In the genomic region with DNA sequence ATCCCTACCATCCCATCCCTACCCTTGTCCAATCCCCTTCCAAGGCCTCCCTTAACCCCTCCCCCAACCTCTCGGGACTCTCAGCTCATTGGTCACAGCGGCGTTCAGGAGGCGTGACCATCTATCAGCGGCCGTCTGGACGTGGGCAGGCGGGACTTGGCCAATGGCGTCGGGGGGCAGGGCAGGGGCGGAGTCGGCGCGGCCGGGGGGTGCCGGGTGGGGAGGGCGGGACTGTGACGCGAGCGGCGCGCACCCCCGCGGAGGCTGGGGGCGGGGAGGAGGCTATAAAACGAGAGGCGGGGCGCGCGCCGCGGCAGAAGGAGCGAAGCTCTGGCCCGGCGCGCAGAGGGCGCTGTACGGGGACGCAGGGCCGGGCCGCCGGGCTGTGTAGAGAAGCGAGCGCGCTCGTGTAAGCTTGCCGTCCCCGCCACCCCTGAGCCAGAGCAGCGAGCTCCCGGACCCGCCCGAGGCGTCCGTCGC, we compare ENCODE assay signal across 8 mouse cellular contexts. TPM values are rescaled to one million over a fixed set of nuclear protein-coding genes. Genes with fewer than 3 reads are reported as not detected.
A peak's percentile ranks its signal among the peaks of the same experiment; 100 is the strongest.
DNase-seq lines count a peak whose midpoint lies in the region; ATAC-seq lines count a peak whose summit lies in the region.

Gene Tob1 (plus strand): TSS at position 331 of the 480 bp plus-strand sequence.

- H3K4me1 ChIP-seq in hindbrain, embryonic 15.5 days (replicated peaks): peaks cover 38% of the 10 kb centered on the region

- peak within 1 kb of the TSS; percentile 97 for H3K27ac ChIP-seq in hindbrain, embryonic 15.5 days (replicated peaks)

- H3K9ac ChIP-seq in hindbrain, embryonic 15.5 days: peak within 1 kb of the TSS; percentile 97

- peak within 1 kb of the TSS; percentile 88 for H3K4me2 ChIP-seq in hindbrain, embryonic 15.5 days

- peak within 1 kb of the TSS; percentile 68 for H3K4me3 ChIP-seq in hindbrain, embryonic 15.5 days

- peak; percentile 100 for DNase-seq in R1 (ENCODE audit: low read depth, low spot score)
- peak; percentile 96 to 99 for DNase-seq in cerebellum, postnatal 25 days
- peak; percentile 96 to 97 for DNase-seq in frontal cortex, postnatal 36 days (ENCODE audit: low spot score in 2 of 2)
- peak; percentile 98 for DNase-seq in left cerebral cortex, adult 11 months (ENCODE audit: low spot score)
- peak; percentile 98 for DNase-seq in lung, postnatal 4 days
- peak; percentile 100 for DNase-seq in retina, postnatal 7 days (ENCODE audit: low read depth, low spot score)
- DNase-seq in urinary bladder, adult 2 months (ENCODE audit: low spot score): peak; percentile 92

- H3K36me3 ChIP-seq in hindbrain, embryonic 15.5 days: peaks cover 12% of the 10 kb centered on the region

- no peaks in the 10 kb centered on the region for H3K27me3 ChIP-seq in hindbrain, embryonic 15.5 days

- WGBS in hindbrain, embryonic 15.5 days: 0% methylated on average over 16 of the region's 55 CpGs

- peak; percentile 98 for ATAC-seq in hindbrain, embryonic 15.5 days (ENCODE audit: low FRiP score, low read depth)

- H3K9me3 ChIP-seq in hindbrain, embryonic 15.5 days: no peaks in the 10 kb centered on the region

RNA-seq across cellular contexts. Expression of gene Tob1, which starts in this region (rescaled TPM):
- polyA plus RNA-seq in hindbrain, embryonic 15.5 days (2015; fragmentation: Nextera tagmentation; extraction: Ambion mirVana): 32.8 and 35.6 TPM in 2 replicates
- polyA plus RNA-seq in urinary bladder, adult 2 months (2012; rRNA removed): 36.6 and 36.9 TPM in 2 replicates

Comparison
In these comparisons a context has a peak if more than half of its experiments do, and no peak if none do; other contexts are left out.
1. Peak in every context shown above with its lines: DNase-seq, ATAC-seq, H3K4me3 ChIP-seq and H3K27ac ChIP-seq.